Mouse (Mus musculus): ENCODE data around the gene Inpp1.

Inpp1 gene

DNA sequence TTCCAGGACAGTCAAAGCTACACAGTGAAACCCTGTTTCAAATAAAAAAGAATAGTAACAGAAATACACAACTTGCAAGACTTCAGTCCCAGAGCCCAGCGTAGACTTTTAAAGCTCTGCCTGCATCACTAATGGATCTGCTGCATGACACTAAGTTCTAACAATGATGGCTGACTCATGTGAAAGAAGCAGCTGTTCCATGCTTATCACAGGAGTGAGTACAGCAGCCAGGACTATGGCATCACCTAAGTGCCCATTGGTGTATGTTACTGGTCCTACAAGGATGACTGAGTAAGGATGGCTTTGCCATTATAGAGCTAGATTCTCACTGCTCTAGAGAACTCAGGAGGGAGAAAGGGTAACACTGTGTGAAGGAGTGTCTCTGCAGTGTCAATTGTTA, 30.2 kb downstream of the Inpp1 start:
- no peak for DNase-seq

DNA sequence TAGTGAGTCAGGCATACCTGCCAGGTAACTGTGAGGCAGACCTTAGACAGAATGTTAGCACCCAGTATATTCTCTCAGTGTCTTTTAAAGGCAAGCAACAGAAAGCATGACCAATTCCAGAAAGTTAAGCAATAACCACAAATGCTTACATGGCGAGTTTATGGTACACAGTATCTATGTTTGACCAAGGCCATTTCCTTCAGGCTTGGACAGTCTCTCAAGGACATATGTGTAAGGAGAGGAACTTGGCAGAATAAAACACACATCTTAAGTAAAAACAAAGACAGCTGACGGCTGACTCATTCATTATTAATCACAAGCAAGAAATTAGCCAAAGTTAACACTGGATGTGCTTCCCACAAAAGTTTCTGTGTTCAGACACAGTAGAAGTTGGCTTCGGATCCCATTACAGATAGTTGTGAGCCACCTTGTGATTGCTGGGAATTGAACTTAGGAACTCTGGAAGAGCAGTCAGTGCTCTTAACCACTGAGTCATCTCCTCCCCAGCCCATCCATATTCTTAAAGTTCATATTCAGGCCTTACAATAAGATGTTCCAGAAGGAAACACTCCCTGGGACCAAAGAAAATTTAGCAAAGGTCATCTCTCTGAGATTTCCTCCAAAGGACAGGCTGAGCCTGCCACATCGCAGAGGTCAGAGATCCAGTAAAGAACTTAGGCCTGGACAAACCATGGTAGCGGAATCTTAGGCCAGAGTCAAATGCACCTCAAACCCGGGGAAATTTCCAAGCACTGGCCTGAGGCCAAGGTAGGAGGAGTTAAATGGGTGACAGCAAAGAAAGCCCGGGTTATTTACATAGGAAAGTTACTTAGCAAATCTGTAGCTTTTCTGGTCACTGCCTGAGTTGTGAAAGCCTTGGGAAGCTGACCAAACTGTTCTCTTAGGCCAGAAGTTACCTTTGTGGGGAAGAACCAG, 52.0 kb downstream of the Inpp1 start:
- peak; percentile 47 for DNase-seq

GRCm38 (mm10) chr1:52763894-52764809, 53.3 kb downstream of the Inpp1 start:
- DNase-seq = no peak

DNA sequence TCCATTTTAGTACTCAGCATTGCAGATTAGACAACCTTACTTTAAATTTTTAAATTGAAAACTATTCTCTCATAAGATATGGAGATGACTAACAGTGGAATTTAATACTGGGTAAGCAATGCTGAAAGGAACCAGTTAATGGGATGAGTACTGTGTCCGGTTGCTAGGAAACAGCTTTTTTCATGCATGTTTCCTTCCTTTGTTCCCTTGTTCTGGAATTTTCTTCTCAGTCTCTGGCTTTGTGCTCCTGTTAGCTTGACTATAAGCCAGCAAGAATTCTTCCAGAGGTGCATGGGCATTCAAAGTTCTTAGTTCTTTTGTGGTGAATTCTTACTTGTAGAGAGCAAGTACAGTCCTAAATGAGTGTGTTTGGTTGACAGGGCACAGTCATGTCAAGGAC, 59.3 kb downstream of the Inpp1 start:
- DNase-seq = no peak

GRCm38 (mm10) chr1:52754331-52754730, 63.2 kb downstream of the Inpp1 start:
- no peak for DNase-seq

- DNase-seq = no peak
Observed at GRCm38 (mm10) chr1:52753828-52754227, 63.7 kb downstream of the Inpp1 start.

DNA sequence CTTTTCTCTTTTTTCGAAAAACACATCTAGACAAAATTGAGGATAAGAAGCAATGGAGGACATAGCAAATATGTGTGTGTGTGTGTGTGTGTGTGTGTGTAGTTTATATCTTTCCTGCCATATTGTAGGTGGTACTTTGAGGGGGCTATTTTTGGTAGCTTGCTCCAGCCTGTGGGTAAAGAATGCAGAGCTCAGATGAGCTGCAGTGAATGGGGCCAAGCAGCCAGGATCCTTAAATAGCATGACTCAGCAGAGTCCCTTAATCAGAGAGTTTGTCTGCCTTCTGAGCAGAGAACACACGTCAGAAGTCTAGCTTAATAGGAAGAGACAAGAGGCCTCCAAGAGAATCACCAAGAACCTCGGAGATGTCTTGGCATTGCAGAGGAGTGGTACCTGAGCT, 64.8 kb downstream of the Inpp1 start:
- DNase-seq = no peak

DNA sequence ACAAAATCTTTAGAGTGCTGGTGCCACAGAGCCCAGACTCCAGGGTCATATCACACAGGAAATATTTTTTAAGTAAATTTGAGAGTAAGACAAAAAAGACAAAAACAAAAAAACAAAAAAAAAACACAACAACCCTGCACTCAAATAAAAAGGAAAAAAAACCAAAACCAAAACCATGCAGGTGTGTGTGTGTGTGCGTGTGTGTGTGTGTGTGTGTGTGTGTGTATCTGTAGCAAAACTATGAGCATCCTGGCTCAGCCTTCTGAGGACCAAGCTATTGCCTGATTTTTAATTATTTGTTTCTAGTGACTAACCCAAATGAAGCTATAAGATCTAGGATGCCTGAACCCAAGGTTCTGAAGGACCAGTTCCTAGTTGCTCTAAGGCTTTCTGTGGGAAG, 65.9 kb downstream of the Inpp1 start:
- DNase-seq = no peak

DNA sequence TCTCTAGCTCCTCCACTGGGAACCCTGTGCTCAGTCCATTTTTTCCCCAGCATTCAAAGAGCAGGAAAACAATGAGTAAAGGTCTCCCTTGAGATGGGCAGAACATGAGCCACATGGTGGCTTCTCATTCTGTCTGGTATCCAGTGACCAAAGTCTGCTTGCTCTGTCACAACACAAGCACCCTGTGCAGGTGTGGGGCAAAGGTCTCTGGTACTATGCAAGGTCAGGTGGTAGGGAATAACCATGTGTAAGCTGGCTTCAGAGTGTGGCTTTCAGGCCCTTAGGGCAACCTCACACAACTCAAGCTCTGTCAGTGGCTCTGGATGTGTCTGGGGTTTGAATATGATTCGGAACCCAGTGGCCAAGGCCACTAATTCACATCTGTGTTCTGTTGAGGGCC, 67.5 kb downstream of the Inpp1 start:
- DNase-seq = no peak

DNA sequence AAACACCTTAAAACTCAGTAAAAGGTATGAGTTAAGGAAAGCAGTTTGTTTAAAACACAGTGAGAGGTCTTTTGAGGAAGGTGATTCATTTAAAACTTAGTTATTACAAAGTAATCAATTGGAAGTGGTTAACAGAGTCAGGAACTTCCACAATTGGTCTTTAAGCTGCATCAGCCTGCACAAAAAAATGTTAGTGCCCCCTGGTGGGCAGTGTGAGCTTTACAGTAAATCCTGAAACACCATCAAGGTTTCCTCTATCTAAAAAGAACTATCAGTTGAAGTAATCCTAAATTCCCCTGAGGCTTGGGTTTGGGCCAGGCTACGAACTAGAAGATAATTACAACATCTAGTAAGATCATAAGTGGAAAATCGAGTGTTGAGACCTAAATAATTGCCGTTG, 69.2 kb downstream of the Inpp1 start:
- DNase-seq = peak; percentile 62

DNA sequence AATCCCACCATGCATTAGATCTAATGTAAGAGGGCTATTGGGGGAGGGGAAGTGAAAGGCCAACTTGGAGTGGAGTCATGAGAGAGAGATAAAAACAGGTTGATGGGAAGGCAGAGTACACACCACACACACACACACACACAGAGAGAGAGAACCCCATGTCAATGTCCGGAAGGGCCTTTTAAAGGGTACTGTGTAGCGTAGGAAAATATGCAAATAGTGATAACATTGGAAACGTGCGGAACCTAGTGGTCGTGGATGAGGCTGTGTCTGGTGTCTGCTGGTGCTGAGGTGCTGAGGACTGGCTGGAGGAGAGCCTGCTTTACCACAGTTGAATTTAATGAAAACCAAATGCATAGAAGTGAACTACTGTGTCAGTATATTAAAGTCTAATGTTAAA, 74.9 kb downstream of the Inpp1 start:
- DNase-seq = no peak
